Mouse (Mus musculus): Measurements from ENCODE around the gene Muc20.

- TF ChIP-seq CTCF (IDR thresholded peaks at IDR 0.05; ENCODE audit: control insufficient read depth, insufficient read depth, low read length) (no peak), POLR2A (IDR thresholded peaks at IDR 0.05; ENCODE audit: borderline replicate concordance, control insufficient read depth, low read depth, low read length) (no peak)
These were observed 57.1 kb downstream of the Muc20 start for GRCm38 (mm10) chr16:32740003-32740663.

Data from bone marrow, adult 2 months (tissue).